Mouse (Mus musculus): ENCODE measurements around the gene Olfr389. TPM values are rescaled to one million over a fixed set of nuclear protein-coding genes. Genes with fewer than 3 reads are reported as not detected.

The Olfr389 gene
- polyA plus RNA-seq (2015; fragmentation: Nextera tagmentation; extraction: Ambion mirVana) = not detected in 2 replicates

- ATAC-seq (replicated peaks; ENCODE audit: insufficient number of reproducible peaks, insufficient read depth, low FRiP score, low read depth) = no peak
- H3K27ac ChIP-seq = no peak within 1 kb of the TSS
- no peak within 1 kb of the TSS for H3K4me2 ChIP-seq
- no peaks in the 10 kb centered on the region for H3K4me1 ChIP-seq (replicated peaks)
- H3K36me3 ChIP-seq = no peaks in the 10 kb centered on the region
- H3K9me3 ChIP-seq (replicated peaks) = no peaks in the 10 kb centered on the region; the same call in 1 of the 2 replicates
- no peaks in the 10 kb centered on the region for H3K27me3 ChIP-seq
- no peak within 1 kb of the TSS for H3K9ac ChIP-seq
- WGBS = 79% methylated on average over 1 of the region's 1 CpGs
- H3K4me3 ChIP-seq = no peak within 1 kb of the TSS
Observed at GRCm38 (mm10) chr11:73780613-73781012, at the start of gene Olfr389. Olfr389 (minus strand) TSS chr11:73780713.

GRCm38 (mm10) chr11:73816949-73817348 lies 36.4 kb upstream of the Olfr389 start, which contains the start of gene Olfr392:
Olfr392 (minus strand) TSS chr11:73817049.
- 84% methylated on average over 1 of the region's 1 CpGs for WGBS
- no peaks in the 10 kb centered on the region for H3K4me1 ChIP-seq (replicated peaks)
- no peak for ATAC-seq (replicated peaks; ENCODE audit: insufficient number of reproducible peaks, insufficient read depth, low FRiP score, low read depth)

GRCm38 (mm10) chr11:73802952-73803351 lies 22.4 kb upstream of the Olfr389 start, which contains the start of gene Olfr391-ps:
Olfr391-ps (minus strand) TSS chr11:73803052.
- no peaks in the 10 kb centered on the region for H3K36me3 ChIP-seq
- WGBS = 41% methylated on average over 1 of the region's 1 CpGs
- no peaks in the 10 kb centered on the region for H3K4me1 ChIP-seq (replicated peaks)
- no peak for ATAC-seq (replicated peaks; ENCODE audit: insufficient number of reproducible peaks, insufficient read depth, low FRiP score, low read depth)
- H3K27ac ChIP-seq = no peak within 1 kb of the TSS
- H3K27me3 ChIP-seq = no peaks in the 10 kb centered on the region
- no peak within 1 kb of the TSS for H3K4me3 ChIP-seq
- H3K9me3 ChIP-seq (replicated peaks) = no peaks in the 10 kb centered on the region
- no peak within 1 kb of the TSS for H3K4me2 ChIP-seq
- H3K9ac ChIP-seq = no peak within 1 kb of the TSS

More at GRCm38 (mm10) chr11:73816949-73817348, 36.4 kb upstream of the Olfr389 start, which contains the start of gene Olfr392:
- no peaks in the 10 kb centered on the region for H3K36me3 ChIP-seq
- H3K9me3 ChIP-seq (replicated peaks) = no peaks in the 10 kb centered on the region
- no peak within 1 kb of the TSS for H3K4me3 ChIP-seq
- no peak within 1 kb of the TSS for H3K4me2 ChIP-seq
- H3K9ac ChIP-seq = no peak within 1 kb of the TSS
- H3K27ac ChIP-seq = no peak within 1 kb of the TSS
- H3K27me3 ChIP-seq = no peaks in the 10 kb centered on the region

GRCm38 (mm10) chr11:73782664-73783063 lies 2.2 kb upstream of the Olfr389 start, which contains the start of gene Olfr390:
Olfr390 (plus strand) TSS chr11:73782964.
- ATAC-seq (replicated peaks; ENCODE audit: insufficient number of reproducible peaks, insufficient read depth, low FRiP score, low read depth) = no peak
- Histone ChIP-seq H3K4me3 (no peak within 1 kb of the TSS), H3K36me3 (no peaks in the 10 kb centered on the region), H3K9me3 (replicated peaks) (no peaks in the 10 kb centered on the region; the same call in 1 of the 2 replicates), H3K4me1 (replicated peaks) (no peaks in the 10 kb centered on the region), H3K9ac (no peak within 1 kb of the TSS), H3K27me3 (no peaks in the 10 kb centered on the region), H3K27ac (no peak within 1 kb of the TSS), H3K4me2 (no peak within 1 kb of the TSS)
- 59% methylated on average over 1 of the region's 1 CpGs for WGBS

- H3K9ac ChIP-seq = no peak overlapping the region
- no peaks in the 10 kb centered on the region for H3K27me3 ChIP-seq
- H3K27ac ChIP-seq = no peak overlapping the region
- no peaks in the 10 kb centered on the region for H3K9me3 ChIP-seq (replicated peaks)
- H3K4me2 ChIP-seq = no peak overlapping the region
- H3K4me1 ChIP-seq (replicated peaks) = no peaks in the 10 kb centered on the region
- ATAC-seq (replicated peaks; ENCODE audit: insufficient number of reproducible peaks, insufficient read depth, low FRiP score, low read depth) = no peak
- no peaks in the 10 kb centered on the region for H3K36me3 ChIP-seq
- H3K4me3 ChIP-seq = no peak overlapping the region
Observed at GRCm38 (mm10) chr11:73759115-73759514, 21.4 kb downstream of the Olfr389 start.

Other genes with a start within 250 kb of the Olfr389 start
- gene Olfr385, start 187.7 kb downstream of the Olfr389 start, polyA plus RNA-seq (2015; fragmentation: Nextera tagmentation; extraction: Ambion mirVana) = not detected in 2 replicates
- not detected in 2 replicates for gene Olfr384, start 182.1 kb downstream of the Olfr389 start, polyA plus RNA-seq (2015; fragmentation: Nextera tagmentation; extraction: Ambion mirVana)
- gene Zfp735, start 91.9 kb downstream of the Olfr389 start, polyA plus RNA-seq (2015; fragmentation: Nextera tagmentation; extraction: Ambion mirVana) = not detected in 2 replicates
- gene Olfr390, start 2.3 kb upstream of the Olfr389 start, polyA plus RNA-seq (2015; fragmentation: Nextera tagmentation; extraction: Ambion mirVana) = not detected in 2 replicates
- gene Olfr391-ps, start 22.3 kb upstream of the Olfr389 start, polyA plus RNA-seq (2015; fragmentation: Nextera tagmentation; extraction: Ambion mirVana) = not detected in 2 replicates
- not detected in 2 replicates for gene Olfr392, start 36.3 kb upstream of the Olfr389 start, polyA plus RNA-seq (2015; fragmentation: Nextera tagmentation; extraction: Ambion mirVana)
- not detected in 2 replicates for gene Olfr393, start 70.7 kb upstream of the Olfr389 start, polyA plus RNA-seq (2015; fragmentation: Nextera tagmentation; extraction: Ambion mirVana)
- not detected in 2 replicates for gene Olfr394, start 110.1 kb upstream of the Olfr389 start, polyA plus RNA-seq (2015; fragmentation: Nextera tagmentation; extraction: Ambion mirVana)
- gene Olfr395, start 128.6 kb upstream of the Olfr389 start, polyA plus RNA-seq (2015; fragmentation: Nextera tagmentation; extraction: Ambion mirVana) = not detected in 2 replicates
- not detected in 2 replicates for gene Olfr23, start 156.0 kb upstream of the Olfr389 start, polyA plus RNA-seq (2015; fragmentation: Nextera tagmentation; extraction: Ambion mirVana)
- not detected in 2 replicates for gene Olfr397, start 180.1 kb upstream of the Olfr389 start, polyA plus RNA-seq (2015; fragmentation: Nextera tagmentation; extraction: Ambion mirVana)
- not detected in 2 replicates for gene Olfr398, start 209.7 kb upstream of the Olfr389 start, polyA plus RNA-seq (2015; fragmentation: Nextera tagmentation; extraction: Ambion mirVana)